Mouse (Mus musculus): ENCODE data around the gene Sp100. TPM values are rescaled to one million over a fixed set of nuclear protein-coding genes. Genes with fewer than 3 reads are reported as not detected.

Gene Sp100
- total RNA-seq, 1 experiment from 2014 or later = 547 TPM

DNA sequence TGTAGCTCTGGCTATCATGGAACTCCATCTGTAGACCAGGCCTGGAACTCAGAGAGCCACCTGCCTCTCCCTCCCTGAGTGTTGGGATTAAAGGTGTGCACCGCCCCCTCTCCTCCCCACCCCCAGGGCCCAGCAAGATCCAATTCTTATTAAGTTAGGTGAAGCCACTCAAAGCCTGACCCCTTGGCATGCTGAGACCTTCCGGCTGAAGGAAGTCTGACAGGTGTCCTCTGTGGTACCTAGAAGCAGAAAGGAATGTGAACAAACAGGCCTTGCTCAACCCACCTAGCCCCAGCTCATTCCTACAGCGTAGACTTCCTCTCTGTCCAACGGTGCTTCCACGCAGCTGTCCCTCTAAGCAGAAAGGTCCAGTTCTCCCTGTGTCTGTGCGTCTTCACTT is 91.1 kb downstream of the Sp100 start:
- ATAC-seq (ENCODE audit: extremely low read depth, insufficient number of reproducible peaks, low FRiP score, poor library complexity, severe bottlenecking) = no peak

- ATAC-seq (ENCODE audit: extremely low read depth, insufficient number of reproducible peaks, low FRiP score, poor library complexity, severe bottlenecking) = no peak
Observed at GRCm38 (mm10) chr1:85742333-85742732, 92.5 kb downstream of the Sp100 start.

DNA sequence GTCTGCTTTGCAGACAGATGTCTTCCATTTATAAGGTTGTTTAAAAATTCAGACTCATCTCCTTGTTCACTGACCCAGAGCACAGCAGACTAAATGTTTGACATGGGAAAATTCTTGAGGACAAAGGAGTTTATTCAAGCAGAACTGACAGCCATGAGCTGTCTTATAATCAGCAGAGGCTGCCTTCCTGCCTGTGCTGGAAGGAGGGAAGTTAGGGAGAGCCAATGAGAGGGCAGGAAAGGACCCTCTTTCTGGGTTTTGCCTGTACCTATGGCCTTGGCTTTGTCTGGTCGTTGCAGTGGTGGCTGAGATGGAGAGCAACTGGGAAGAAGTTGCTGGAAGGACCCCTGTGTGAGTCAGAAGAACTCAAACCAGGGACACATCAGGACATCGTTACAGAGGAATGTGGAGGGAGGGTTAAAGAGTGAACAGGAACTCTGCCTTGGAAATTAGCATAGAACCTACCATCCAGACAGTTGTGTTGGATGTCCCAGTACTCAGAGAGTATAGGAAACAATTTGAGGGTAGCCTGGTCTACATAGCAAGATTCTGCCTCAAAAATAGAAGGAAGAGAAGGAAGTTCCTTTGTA is 93.2 kb downstream of the Sp100 start:
- no peak for ATAC-seq (ENCODE audit: extremely low read depth, insufficient number of reproducible peaks, low FRiP score, poor library complexity, severe bottlenecking)

- ATAC-seq (ENCODE audit: extremely low read depth, insufficient number of reproducible peaks, low FRiP score, poor library complexity, severe bottlenecking) = no peak
Observed at GRCm38 (mm10) chr1:85744539-85744938, 94.8 kb downstream of the Sp100 start.

DNA sequence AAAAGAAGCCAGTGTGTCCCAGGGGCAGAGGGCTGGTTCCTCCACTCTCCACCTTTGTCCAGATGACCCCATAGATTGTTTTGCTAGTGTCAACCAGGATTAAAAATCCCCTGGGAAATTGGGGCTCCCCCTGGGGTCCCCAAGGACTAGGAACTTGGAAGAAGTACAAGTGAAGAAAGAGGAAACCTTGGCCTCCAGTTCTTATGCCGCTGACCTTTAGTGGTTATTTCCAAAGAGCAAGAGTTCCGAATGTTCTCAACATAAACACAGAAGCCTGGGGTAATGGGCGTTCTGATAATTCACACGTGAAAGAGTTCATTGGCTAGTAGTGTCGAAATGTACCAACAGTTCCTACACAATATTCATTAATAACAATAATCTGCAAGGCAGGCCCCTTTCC is 96.7 kb downstream of the Sp100 start:
- ATAC-seq (ENCODE audit: extremely low read depth, insufficient number of reproducible peaks, low FRiP score, poor library complexity, severe bottlenecking) = no peak

DNA sequence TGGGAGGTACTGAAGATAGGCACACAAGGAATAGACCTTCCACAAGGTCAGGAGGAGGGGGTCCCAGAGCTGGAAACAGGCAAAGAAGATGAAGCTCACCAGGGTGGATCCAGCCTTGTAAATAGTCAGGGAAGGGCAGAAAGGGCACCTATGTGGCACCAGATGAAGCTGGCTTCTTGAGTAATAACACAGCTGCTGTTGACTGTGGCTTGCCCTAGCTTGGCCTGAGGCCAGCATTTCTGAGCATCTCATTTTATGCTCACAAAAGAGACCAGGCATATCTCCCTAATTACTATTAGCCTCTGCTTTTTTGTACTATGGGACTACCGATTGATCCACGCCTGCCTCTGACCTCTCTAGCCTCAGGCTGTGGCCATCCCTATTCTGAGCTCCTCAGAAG is 100.0 kb downstream of the Sp100 start:
- no peak for ATAC-seq (ENCODE audit: extremely low read depth, insufficient number of reproducible peaks, low FRiP score, poor library complexity, severe bottlenecking)

- ATAC-seq (ENCODE audit: extremely low read depth, insufficient number of reproducible peaks, low FRiP score, poor library complexity, severe bottlenecking) = no peak
Observed at GRCm38 (mm10) chr1:85750650-85751049, 100.9 kb downstream of the Sp100 start.

- peak; percentile 80 for ATAC-seq (ENCODE audit: extremely low read depth, insufficient number of reproducible peaks, low FRiP score, poor library complexity, severe bottlenecking)
Observed at GRCm38 (mm10) chr1:85751494-85751893, 101.7 kb downstream of the Sp100 start.

- ATAC-seq (ENCODE audit: extremely low read depth, insufficient number of reproducible peaks, low FRiP score, poor library complexity, severe bottlenecking) = no peak
Observed at GRCm38 (mm10) chr1:85751932-85752680, 102.3 kb downstream of the Sp100 start.

DNA sequence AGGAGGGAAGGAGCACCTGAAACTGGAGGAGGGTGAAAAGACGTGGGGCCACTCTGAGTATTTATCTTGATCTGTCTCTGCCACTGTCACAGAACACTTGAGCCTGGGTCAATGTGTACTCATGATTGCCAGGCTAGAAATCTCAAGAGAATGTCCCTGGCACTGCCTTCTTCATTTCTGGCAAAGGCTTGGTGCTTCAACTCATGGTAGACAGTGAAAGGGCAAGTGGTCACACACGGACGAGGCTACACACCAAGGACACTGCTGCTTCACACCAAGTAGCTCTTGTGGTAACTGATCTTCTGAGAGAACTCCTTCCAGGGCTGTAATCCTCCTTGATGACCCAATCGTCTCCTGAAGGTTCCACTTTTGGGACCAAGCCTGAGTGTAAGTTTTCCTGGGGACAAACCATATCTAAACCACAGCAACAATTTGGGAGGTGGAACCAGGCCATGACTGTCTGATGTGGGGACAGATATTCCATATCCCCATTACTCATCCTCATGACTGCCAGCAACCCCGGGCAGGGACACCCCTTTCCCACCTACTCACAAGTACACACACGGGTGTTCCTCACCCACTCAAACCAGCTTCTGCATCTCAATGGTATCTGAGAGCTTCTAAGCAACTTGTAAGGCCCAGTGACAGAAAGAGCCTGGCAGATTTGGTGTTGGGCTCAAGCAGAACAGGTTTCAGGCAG is 107.9 kb downstream of the Sp100 start:
- ATAC-seq (ENCODE audit: extremely low read depth, insufficient number of reproducible peaks, low FRiP score, poor library complexity, severe bottlenecking) = no peak

GRCm38 (mm10) chr1:85758231-85758968 is 108.6 kb downstream of the Sp100 start:
- ATAC-seq (ENCODE audit: extremely low read depth, insufficient number of reproducible peaks, low FRiP score, poor library complexity, severe bottlenecking) = peak; percentile 53; the same call in 1 of the 2 replicates

- no peak for ATAC-seq (ENCODE audit: extremely low read depth, insufficient number of reproducible peaks, low FRiP score, poor library complexity, severe bottlenecking)
Observed at GRCm38 (mm10) chr1:85758969-85759293, 109.1 kb downstream of the Sp100 start.

Other genes starting within 250 kb of the Sp100 start
- gene G530012D18Rik, start 74.3 kb upstream of the Sp100 start, total RNA-seq (2017) = 1.9 TPM in 1 of 2 replicates, not detected in the other
- 199 and 206 TPM in 2 replicates for gene Sp110, start 51.2 kb upstream of the Sp100 start, total RNA-seq (2017)
- gene Sp140, start 49.6 kb upstream of the Sp100 start, total RNA-seq (2017) = 151 and 168 TPM in 2 replicates
- 130 and 158 TPM in 2 replicates for gene A630001G21Rik, start 128.7 kb downstream of the Sp100 start, total RNA-seq (2017)
- 176 and 179 TPM in 2 replicates for gene Cab39, start 143.5 kb downstream of the Sp100 start, total RNA-seq (2017)
- 20.7 and 24.3 TPM in 2 replicates for gene Itm2c, start 244.3 kb downstream of the Sp100 start, total RNA-seq (2017)